Mouse (Mus musculus) thymus, postnatal 4 days (tissue): ENCODE data around the gene Dpt.
"Not testable (repeated sequence)": the region's sequence is repeated elsewhere in the genome, so short reads cannot be mapped to it uniquely, and the experiment has no call there.

ENCODE experiments used
- DNase-seq: peaks from one replicate; pipeline ENCODE4 v3.0.0; 2021

Gene Dpt

GRCm38 (mm10) chr1:164796471-164796870 is at the start of gene Dpt:
Gene Dpt, plus strand, starts transcription at chr1:164796644.
- DNase-seq: no peak

GRCm38 (mm10) chr1:164753736-164754135 is 42.7 kb upstream of the Dpt start:
- no peak for DNase-seq

GRCm38 (mm10) chr1:164755671-164756070 is 40.8 kb upstream of the Dpt start:
- no peak for DNase-seq

- no peak for DNase-seq
Observed at GRCm38 (mm10) chr1:164756951-164757350, 39.5 kb upstream of the Dpt start.

GRCm38 (mm10) chr1:164758401-164758800 is 38.0 kb upstream of the Dpt start:
- no peak for DNase-seq

GRCm38 (mm10) chr1:164762276-164762675 is 34.2 kb upstream of the Dpt start:
- DNase-seq: peak; percentile 42

GRCm38 (mm10) chr1:164766646-164767045 is 29.8 kb upstream of the Dpt start:
- no peak for DNase-seq

GRCm38 (mm10) chr1:164770611-164771010 is 25.8 kb upstream of the Dpt start:
- no peak for DNase-seq

- DNase-seq: no peak
Observed at GRCm38 (mm10) chr1:164780851-164781510, 15.5 kb upstream of the Dpt start.

GRCm38 (mm10) chr1:164786165-164786564 is 10.3 kb upstream of the Dpt start:
- DNase-seq: no peak

- DNase-seq: no peak
Observed at GRCm38 (mm10) chr1:164787771-164788170, 8.7 kb upstream of the Dpt start.

- no peak for DNase-seq
Observed at GRCm38 (mm10) chr1:164788292-164788691, 8.2 kb upstream of the Dpt start.

GRCm38 (mm10) chr1:164790296-164790695 is 6.1 kb upstream of the Dpt start:
- DNase-seq: not testable (repeated sequence)

GRCm38 (mm10) chr1:164793049-164793448 is 3.4 kb upstream of the Dpt start:
- no peak for DNase-seq

- DNase-seq: no peak
Observed at GRCm38 (mm10) chr1:164797746-164798285, 1.4 kb downstream of the Dpt start.

- no peak for DNase-seq
Observed at GRCm38 (mm10) chr1:164798471-164798922, 2.1 kb downstream of the Dpt start.

GRCm38 (mm10) chr1:164799161-164799560 is 2.7 kb downstream of the Dpt start:
- no peak for DNase-seq

GRCm38 (mm10) chr1:164804277-164804676 is 7.8 kb downstream of the Dpt start:
- no peak for DNase-seq

GRCm38 (mm10) chr1:164804751-164805435 is 8.4 kb downstream of the Dpt start:
- DNase-seq: no peak

- DNase-seq: no peak
Observed at GRCm38 (mm10) chr1:164809371-164809770, 12.9 kb downstream of the Dpt start.

- no peak for DNase-seq
Observed at GRCm38 (mm10) chr1:164811296-164811695, 14.9 kb downstream of the Dpt start.

GRCm38 (mm10) chr1:164814243-164814642 is 17.8 kb downstream of the Dpt start:
- DNase-seq: no peak

GRCm38 (mm10) chr1:164815330-164815729 is 18.9 kb downstream of the Dpt start:
- DNase-seq: peak; percentile 9

- no peak for DNase-seq
Observed at GRCm38 (mm10) chr1:164817331-164817730, 20.9 kb downstream of the Dpt start.
